Mouse (Mus musculus): ENCODE measurements around the gene Zfp14. TPM values are rescaled to one million over a fixed set of nuclear protein-coding genes. Genes with fewer than 3 reads are reported as not detected.
A peak's percentile ranks its signal among the peaks of the same experiment; 100 is the strongest.

Zfp14 gene
- total RNA-seq (2022), result 1 to 10 TPM; 2.4 to 3.0 (median 2.6) TPM

- peak; percentile 93 for DNase-seq (ENCODE audit: low spot score)
Observed at GRCm38 (mm10) chr7:30050882-30051548, at the start of gene Zfp14. TSS of gene Zfp14 (minus strand) at chr7:30051380.

- no peak for DNase-seq (ENCODE audit: low spot score)
Observed at GRCm38 (mm10) chr7:30099297-30099696, 48.1 kb upstream of the Zfp14 start.

GRCm38 (mm10) chr7:30095551-30096125 is 44.5 kb upstream of the Zfp14 start:
- DNase-seq (ENCODE audit: low spot score), result no peak

- peak; percentile 95 for DNase-seq (ENCODE audit: low spot score)
Observed at GRCm38 (mm10) chr7:30094646-30095429, 43.7 kb upstream of the Zfp14 start, which contains the start of gene Zfp260. TSS of gene Zfp260 (plus strand) at chr7:30094777.

GRCm38 (mm10) chr7:30093918-30094415 is 42.8 kb upstream of the Zfp14 start:
- no peak for DNase-seq (ENCODE audit: low spot score)

- DNase-seq (ENCODE audit: low spot score), result no peak
Observed at GRCm38 (mm10) chr7:30092666-30093065, 41.5 kb upstream of the Zfp14 start.

- DNase-seq (ENCODE audit: low spot score), result no peak
Observed at GRCm38 (mm10) chr7:30090970-30091585, 39.9 kb upstream of the Zfp14 start.

GRCm38 (mm10) chr7:30090092-30090969 is 39.2 kb upstream of the Zfp14 start, which contains the start of the genes Gm26920 and Zfp566:
TSS of gene Gm26920 (minus strand) at chr7:30090410.
TSS of gene Zfp566 (minus strand) at chr7:30090527.
- DNase-seq (ENCODE audit: low spot score), result peak; percentile 97

- no peak for DNase-seq (ENCODE audit: low spot score)
Observed at GRCm38 (mm10) chr7:30089405-30089804, 38.2 kb upstream of the Zfp14 start.

GRCm38 (mm10) chr7:30086524-30086923 is 35.3 kb upstream of the Zfp14 start:
- DNase-seq (ENCODE audit: low spot score), result no peak

GRCm38 (mm10) chr7:30072146-30073028 is 21.2 kb upstream of the Zfp14 start, which contains the start of gene Zfp82:
TSS of gene Zfp82 (minus strand) at chr7:30072900.
- peak; percentile 82 for DNase-seq (ENCODE audit: low spot score)

- DNase-seq (ENCODE audit: low spot score), result no peak
Observed at GRCm38 (mm10) chr7:30064622-30065021, 13.4 kb upstream of the Zfp14 start.

GRCm38 (mm10) chr7:30062478-30062877 is 11.3 kb upstream of the Zfp14 start:
- no peak for DNase-seq (ENCODE audit: low spot score)

GRCm38 (mm10) chr7:30060341-30060740 is 9.2 kb upstream of the Zfp14 start:
- DNase-seq (ENCODE audit: low spot score), result no peak

- no peak for DNase-seq (ENCODE audit: low spot score)
Observed at GRCm38 (mm10) chr7:30053591-30053990, 2.4 kb upstream of the Zfp14 start.

- no peak for DNase-seq (ENCODE audit: low spot score)
Observed at GRCm38 (mm10) chr7:30048126-30048525, 3.1 kb downstream of the Zfp14 start.

- no peak for DNase-seq (ENCODE audit: low spot score)
Observed at GRCm38 (mm10) chr7:30044354-30044753, 6.8 kb downstream of the Zfp14 start.

GRCm38 (mm10) chr7:30034331-30034730 is 16.8 kb downstream of the Zfp14 start:
- no peak for DNase-seq (ENCODE audit: low spot score)

- no peak for DNase-seq (ENCODE audit: low spot score)
Observed at GRCm38 (mm10) chr7:30031379-30031778, 19.8 kb downstream of the Zfp14 start.

GRCm38 (mm10) chr7:30030677-30031076 is 20.5 kb downstream of the Zfp14 start:
- no peak for DNase-seq (ENCODE audit: low spot score)
